Mouse (Mus musculus): Measurements from ENCODE around the gene Tnnt3.

DNA sequence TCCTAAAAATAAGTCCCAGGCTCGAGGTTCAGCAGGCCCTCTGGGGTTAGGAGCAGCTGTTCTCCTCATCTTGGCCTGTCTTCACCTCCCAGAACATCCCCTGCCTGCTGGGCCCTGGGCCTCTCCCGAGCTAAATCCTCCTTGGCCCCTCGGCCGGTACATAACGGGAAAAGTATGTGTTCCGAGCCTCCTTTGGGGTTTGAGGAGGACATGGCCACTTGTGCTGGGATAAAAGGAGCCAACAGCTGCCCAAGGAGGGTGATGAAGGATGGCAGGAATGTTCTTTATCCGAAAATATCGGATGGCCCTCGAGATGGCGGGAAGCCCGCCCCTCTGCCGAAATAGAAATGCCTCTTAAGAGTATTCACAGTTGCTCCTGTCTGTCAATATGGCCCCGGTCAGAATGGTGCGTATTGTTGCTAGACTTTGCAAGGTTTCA lies 52.3 kb downstream of the Tnnt3 start:
- TF ChIP-seq GATA1 (IDR thresholded peaks at IDR 0.05; ENCODE audit: low read length) (no peak), TAL1 (IDR thresholded peaks at IDR 0.05; ENCODE audit: low read length) (no peak)

All from erythroblast, embryonic 14.5 days (primary cell).